Mouse (Mus musculus): Measurements from ENCODE around the gene Macrod2.

Gene Macrod2

DNA sequence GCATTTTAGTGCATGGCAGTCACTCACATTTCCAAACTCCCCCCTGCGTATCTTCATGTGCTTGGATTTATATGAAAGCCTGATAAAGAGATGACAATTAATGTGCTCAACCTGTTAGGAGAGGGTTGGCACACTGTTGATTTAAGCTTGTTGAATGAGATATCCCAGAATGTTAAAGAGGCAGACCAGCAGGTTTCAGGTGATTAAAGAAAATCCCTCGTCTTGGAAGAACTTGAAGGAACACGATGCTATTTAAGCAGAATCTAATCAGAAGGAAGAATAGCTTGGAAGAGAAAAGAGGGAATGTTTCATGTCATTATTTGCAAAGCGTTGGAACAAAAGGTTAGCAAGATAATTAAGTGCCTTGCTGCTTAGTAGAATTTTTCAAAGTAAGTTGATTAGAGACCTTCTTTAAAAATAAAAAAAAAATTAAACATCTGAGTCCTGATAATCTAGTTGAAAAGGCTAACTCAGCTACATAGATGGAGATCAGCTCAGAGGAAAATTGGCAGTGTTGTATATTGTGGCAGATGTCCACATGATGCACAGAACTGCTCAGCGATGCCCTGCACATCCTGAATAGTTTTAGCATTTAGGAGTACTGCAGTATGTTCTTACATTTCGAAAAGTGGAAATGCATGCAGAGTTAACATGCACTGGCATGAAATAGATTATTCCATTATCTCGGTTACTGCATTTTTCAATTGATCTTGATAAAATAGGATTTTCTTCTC lies 518.7 kb downstream of the Macrod2 start:
- DNase-seq, result no peak

DNA sequence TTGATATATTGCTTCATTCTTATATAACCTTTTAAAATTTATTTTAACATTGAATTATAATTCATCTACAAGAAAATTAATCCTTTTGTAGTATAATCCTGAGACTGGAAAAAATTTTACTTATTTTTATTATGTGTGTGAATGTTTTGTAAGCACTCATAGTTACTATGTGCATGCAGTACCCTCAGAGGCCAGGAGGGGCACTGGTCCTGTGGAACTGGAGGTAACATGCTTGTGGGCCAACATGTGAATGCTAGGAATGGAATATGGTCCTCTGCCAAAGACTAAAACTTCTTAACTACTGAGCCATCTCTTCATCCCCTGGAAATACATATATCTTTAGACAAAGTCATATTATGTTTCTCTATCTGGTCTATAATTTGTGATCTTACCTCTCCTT lies 531.8 kb downstream of the Macrod2 start:
- DNase-seq, result no peak

DNA sequence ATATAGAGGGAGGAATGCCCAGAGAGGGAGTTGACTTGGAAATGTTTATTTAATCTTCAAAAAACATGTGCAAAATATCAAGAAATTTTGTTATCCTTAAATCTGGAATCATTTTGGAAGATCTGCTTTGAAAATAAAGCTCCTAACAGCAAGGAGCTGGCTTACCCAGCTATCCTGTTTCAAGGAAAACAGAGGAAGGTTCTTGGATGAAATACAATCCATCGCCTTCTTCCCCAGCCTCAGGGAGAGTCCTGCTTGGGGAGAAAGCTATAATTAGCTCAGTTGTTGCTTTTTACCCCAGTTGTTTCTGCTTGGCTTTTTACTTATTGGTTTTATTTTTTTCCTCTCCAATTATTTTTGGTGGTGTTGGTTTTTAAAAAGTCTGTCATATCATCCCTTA lies 539.4 kb downstream of the Macrod2 start:
- DNase-seq, result no peak

DNA sequence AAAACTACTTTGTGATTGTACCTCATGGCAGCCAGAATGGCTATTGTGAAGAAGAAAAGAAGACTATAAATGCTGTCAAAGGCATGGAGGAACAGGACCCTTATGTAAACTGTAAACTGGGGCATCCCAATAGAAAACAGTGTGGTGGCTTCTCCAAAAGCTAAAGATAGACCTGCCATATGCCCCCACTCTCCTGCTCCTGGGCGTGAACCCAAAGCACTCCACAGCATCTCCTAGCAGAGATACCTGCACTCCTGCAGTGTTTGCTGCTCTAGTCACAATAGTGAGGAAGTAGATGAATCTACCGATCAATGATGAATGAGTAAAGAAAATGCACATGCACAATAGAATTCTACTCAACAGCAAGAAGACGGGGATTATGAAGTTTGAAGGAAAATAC lies 554.4 kb downstream of the Macrod2 start:
- no peak for DNase-seq

DNA sequence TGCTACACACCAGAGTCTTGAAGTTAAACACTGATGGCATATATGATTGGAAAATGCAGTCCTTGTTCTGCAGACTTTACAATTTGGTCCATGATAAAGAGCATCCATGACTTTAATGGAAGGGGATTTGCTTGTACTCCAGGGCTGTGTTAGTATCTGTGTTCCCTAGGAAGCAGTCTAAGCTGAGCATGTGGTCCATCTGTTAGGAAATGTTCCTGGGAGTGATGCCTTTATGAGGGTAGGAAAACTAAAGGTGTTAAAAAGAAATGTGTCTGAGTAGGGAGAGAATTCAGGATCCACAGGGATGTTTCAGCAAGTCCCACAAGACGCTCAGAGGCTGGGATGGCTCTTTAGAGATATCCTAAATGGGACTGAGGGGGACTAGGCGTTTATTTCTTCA lies 564.1 kb downstream of the Macrod2 start:
- no peak for DNase-seq

DNA sequence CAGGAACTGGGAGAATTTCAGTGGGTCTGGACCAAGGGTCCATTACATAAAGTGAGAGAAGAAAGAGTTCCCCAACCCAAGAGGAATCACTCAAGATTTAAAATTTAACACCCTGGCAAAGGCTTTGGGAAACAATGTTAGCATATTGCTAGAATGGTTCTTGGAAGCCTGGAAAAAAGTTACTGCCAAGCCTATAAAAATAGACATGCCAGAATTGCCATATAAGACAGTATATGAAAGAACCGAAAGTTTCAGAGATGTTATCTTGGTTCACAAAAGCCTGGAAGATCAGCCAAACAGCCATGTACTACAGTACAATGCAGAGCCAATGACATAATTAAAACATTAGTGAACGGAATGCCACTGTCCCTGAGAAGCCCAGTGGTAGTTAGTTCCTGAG lies 575.1 kb downstream of the Macrod2 start:
- DNase-seq, result no peak

DNA sequence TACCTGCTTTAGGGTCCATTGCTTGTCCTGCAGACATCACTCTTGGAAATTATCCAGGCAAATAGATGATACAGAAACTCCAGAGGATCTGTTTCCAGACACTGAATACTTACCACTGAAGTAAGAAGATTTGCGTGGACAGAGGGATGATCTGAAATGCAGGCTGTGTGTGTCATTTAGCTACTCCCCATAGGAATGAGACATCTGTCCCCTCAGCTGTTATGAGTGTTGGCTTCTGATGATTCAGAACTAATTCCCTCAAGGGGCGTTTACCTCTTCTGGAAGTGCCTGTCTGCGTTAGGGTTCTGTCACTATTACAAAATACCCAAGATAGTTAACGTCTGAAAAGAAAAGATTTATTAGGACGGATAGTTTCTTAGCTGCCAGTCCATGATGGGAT lies 576.7 kb downstream of the Macrod2 start:
- DNase-seq, result no peak

DNA sequence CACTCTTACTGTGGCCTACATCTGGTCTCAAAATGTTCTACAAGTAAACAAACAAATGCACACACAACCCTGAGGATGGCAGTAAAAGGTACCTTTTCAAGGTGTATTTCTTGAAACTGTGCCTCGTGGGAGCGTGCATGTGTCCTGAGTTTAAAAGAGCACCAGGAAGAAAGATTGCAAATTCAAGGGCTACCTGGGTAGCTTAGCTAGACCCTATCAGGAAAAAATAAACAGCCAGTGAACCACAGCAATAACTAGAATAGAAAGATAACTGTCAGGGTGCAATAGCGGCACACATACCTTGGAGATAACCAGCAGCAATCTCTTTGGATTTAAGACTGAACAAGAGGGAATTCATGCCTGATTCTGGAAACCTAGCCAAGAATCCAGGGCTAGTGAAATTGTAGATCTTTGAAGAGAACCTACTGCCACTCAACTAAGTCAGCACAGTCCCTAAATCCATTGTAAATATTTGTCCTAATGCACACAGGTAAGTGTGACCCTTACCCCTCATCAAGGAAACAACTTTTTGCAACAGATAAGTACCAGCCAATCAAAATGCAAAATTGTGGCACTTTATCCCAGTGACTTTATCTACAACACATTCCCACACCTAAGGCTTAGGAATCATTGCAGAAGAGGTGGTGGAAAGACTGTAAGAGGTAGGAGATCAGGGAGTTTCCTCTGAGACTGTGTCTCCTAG lies 590.7 kb downstream of the Macrod2 start:
- no peak for DNase-seq

DNA sequence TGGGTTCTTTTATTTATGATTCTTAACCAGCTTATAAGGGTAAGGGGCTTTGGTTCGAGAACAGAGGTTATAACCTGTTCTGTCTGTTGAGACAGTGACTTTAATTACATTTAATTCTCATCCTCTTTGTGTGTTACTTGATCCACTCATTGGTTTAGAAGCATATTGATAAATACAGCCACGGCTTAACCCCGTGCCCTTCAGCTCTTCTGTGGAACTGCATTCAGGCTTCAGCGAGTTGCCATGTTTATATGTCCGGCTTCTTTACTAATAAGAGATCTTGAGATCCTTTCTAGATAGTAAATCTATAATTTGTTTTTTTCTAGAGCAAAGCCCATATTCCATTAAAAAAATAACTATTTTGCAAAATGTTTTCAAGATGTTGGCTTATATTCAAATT lies 608.7 kb downstream of the Macrod2 start:
- no peak for DNase-seq

DNA sequence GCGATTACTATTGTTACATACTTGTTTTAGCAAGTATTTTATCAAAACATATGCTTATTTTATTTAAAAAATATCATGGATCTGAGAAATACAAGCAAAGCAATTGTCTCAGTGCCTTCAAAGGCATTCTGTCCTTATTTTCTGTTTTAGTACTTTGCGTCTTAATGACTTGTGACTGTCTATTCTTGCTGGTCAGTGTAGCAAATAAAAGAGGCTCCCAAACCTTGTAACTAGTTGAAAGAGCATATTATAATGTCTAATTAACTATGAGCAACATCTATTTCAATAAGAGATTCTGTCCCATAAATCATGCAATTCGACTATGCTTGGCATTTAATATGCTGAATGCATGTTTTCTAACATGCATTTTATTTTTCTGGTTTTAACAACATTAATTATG lies 609.2 kb downstream of the Macrod2 start:
- DNase-seq, result no peak

DNA sequence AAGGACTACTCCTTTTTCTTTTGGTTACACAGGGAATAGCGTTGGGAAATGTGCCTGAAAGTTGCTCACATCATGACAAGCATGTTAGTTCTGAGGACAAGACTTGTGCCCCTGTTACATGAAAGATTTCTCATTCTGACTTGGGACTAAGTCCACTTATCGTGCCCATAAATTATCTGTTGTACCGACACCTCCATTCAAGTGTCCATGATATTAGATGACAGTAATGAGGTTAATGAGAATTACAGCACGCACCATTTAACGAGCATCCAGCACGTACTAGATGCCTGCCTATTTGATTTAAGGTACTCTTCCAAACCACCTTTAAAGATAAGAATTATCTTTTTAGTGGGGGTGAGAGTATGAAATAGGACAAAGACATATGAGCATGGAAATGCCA lies 610.5 kb downstream of the Macrod2 start:
- DNase-seq, result no peak

DNA sequence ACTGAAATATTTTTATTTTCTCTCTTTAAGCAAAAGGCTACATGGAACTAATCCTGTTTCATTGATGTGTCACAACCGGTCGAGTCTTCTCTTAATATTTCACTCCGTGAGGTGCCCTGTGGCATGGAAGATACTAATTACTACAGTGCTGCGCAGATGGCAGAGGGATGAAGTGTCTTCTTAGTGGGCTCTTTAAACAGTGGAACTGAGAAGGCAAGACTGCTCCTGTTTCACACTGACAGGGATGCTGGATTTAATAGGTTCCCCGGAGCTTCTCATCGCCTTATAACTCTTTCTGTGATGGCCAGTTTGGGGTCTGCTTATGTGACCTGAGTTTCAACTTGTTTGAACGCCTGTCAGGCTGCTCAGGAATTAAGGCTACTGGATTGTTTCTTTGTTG lies 612.6 kb downstream of the Macrod2 start:
- DNase-seq, result no peak

DNA sequence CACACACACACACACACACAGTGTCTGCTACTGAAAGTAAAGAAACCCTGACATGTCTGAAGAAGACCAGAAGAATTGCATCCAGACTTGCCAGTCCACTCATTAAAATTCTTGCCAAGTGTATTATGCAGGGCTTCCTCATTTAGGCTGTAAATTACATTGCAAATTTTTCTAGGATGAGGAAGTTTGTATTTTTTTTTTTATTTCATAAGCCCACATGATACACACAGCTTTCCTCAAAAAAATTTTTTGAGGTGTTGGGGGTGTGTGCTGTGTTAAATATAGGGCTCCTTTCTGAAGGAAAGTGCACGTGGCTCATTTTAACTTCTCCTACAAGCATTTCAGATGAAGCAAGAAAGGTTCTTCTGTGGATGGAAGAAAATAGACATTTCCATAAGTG lies 613.3 kb downstream of the Macrod2 start:
- no peak for DNase-seq

DNA sequence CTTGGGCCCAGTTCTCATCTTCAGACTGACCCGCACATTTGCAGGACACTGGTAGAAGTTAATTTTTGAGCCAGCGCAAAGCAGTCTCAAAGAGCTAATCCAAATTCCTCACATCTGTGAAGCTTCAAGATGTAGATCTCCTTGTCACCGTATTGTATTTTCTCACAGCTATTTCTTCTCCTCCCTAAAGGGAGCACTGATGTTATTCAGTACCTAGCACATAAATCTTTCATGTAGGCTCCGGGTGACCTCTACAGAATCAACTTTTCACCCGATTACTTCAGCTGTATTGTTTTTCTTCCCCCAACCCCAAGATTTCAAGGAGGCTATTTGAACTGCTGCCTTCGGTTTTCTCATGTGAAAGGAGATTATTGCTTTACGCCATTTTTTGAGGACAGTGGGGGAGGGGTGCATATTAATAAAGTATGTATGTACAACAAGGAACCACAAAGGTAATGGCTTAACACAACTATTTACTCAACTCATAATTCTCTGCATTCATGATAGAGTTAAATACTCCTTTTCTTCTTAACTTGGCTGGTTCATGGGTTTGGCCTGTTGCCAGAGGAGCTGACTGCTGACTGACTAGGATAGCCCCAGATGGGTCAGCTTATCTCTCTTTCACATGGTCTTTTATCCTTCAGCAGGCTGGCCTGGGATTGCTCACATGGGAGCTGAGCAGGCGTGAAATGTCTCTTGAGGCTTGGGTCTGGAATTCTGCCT lies 618.5 kb downstream of the Macrod2 start:
- peak in 1 of 2 experiments; percentile 5 for DNase-seq

DNA sequence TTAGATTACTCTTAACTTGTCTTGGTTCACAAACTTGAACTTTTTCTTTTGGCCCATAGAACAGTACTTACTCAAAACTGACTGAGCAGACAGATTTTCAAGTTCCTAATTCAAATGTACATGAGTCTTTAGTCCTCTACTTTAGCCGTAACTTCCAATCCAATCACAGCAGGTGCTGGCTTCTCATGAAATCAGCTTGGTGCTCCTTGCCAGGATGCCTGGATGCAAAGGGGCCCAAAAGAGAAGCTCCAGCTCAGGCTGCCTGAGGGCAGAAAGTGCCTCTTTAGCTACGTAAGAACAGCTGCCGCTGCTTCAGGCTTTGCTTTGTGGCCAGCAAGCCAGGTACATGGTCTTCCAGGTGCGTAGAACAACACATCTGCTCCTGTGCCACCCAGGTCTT lies 627.9 kb downstream of the Macrod2 start:
- no peak for DNase-seq

DNA sequence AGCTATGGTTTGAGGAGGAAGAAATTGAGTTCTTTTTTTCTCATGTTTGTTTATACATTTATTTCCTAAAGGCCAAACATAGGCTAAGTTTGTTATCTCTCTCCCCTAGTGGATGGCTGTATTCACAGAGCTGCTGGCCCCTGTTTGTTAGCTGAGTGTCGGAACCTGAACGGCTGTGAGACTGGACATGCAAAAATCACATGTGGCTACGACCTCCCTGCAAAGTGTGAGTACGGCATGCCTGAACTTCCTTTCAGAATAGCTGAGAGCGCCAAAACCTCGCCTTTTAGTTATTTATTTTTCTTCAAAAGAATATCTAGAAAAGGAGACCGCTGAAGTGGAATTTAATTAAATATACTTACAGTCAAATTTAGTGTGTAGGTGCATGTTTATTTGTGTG lies 628.8 kb downstream of the Macrod2 start:
- DNase-seq, result no peak

DNA sequence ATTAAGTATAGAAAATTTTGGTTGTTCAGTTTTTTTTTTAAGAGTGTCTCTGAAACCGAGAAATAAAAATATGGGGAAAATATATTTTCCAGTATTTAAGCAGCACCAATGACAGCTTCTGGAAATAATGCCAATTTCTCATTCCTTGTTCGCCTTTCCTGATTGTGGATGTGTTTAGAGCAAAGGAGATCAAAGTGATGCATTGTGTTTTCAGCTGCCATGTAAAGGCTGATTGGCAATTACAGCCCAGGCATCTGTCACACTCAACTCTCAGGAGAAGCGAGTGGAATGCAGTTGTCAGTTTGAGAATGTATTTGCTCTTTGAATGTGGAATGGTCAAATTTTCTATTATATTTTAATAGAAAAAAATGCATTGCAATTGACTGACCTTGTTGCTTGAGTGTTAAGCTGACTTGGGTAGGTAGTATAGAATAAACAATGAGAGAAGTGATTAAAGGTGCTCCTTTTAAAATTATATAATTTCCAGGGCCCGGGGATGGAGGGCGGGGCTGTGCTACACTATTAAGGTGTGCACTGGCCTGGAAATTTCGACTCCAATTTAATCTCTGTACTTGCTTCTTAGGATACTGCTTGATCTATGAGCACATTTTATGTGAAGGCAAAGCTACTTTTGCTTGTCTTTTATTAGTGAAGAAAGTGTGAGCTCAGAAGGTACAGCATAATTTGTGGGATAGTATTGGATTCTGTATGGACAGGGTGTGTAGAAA lies 629.4 kb downstream of the Macrod2 start:
- no peak for DNase-seq

DNA sequence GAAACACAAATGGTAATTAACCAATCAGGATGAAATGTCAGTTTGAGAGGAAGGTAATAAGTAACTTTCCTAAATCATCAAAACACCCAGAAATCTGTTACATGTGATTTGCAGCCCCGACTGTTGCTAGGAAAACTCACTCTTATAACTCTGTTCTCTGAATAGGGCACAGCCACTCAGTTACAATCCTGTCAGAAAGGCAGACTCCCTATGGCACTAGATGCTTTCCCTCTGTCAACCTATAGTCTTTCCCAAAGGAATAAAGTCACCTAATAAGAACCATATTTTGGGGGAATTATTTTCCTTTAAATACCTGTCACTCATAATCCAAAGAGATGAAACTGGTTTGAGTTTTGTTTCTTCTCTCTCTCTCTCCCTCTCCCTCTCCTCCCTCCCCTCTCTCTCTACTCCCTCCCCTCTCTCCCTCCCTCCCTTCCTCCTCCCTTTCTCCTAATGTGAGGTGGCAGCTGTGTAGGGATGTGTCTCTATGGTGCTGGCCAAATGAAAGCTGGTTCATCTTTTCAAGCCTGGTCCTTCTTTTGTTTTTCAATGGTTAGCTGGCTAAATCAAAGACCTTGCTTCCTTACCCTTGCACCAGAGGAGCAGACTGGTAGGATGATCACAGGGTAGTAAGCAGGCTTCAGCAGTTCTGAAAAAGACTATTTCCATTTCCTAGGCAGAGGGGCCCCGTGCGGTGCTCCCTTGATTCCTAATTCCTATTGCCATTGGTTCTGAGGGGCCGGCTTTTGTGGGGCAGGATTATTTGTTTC lies 661.8 kb downstream of the Macrod2 start:
- no peak for DNase-seq

DNA sequence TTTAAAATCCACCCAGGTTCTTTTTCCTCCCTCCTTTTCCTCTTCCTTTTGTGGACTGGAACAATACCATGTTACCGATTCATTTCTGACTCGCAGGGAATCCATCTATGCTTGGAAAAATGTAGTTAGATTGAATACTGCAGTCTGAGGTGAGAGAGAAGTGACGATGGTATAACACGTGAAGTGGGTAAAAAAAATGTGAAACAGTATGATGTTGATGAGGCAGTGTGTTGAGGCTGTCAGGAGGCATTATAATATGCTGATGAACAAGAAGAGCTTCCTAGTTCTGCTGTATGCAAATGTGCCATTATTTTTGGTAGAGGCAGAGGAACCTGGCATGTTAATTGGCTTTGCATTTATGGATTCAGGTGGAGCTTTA lies 662.3 kb downstream of the Macrod2 start:
- no peak for DNase-seq

DNA sequence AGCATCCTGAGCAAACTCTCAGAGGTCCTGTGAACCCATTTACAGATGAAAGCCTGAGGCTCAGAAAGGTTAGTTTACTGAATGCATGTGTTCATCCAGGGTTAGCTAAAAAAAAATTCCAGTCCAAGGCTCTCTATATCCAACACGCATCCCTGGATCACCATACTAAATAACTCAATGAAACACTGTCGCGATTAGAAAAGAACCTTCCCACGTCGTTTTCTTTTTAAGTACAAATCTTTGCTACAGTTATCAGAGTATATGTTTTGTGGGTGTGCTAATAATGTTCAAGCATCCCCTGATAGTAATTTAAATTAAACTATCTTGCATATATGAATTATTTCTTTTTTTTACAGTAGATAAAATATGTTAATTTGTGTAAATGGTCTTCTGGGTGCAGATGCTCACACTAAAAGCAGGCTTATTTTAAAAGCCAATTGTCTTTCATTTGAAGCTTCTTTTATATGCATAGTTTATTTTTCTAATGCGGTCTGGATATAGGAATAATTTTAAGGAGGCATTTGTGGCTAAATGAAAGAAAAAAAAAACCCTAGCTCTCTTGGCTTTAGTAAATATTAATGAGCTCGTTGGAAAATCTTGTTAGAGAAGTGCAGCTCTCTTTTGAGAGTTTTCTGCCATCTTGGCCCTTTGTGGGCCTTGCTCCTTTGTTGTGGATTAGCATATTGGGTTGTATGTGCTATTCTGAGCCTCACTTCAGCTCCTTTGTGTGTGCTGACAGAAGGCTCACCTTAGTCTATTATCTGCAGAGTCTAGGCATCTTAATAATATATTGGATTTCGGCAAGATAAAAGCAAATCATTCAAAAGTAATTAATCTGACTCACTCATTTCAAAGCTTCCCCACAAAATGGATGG lies 679.1 kb downstream of the Macrod2 start:
- DNase-seq, result no peak

DNA sequence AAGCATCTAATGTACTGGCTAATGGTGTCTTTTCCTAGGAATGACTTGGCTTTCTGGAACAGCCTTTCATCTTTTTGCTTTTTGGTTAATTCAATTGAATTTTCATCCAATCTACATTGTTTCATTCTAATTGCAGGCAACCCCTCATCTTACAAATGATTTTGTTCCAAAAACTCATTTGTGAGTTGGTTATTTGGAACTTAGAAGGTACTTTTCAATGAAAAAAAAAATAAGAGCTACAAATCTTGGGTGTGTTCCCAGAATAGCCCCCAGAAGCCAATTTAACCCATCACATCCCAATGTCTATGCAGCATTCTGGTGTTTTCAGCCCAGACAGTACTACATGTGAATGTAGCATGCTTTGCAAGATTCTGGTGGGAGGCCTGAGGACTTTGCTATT lies 683.1 kb downstream of the Macrod2 start:
- no peak for DNase-seq

DNA sequence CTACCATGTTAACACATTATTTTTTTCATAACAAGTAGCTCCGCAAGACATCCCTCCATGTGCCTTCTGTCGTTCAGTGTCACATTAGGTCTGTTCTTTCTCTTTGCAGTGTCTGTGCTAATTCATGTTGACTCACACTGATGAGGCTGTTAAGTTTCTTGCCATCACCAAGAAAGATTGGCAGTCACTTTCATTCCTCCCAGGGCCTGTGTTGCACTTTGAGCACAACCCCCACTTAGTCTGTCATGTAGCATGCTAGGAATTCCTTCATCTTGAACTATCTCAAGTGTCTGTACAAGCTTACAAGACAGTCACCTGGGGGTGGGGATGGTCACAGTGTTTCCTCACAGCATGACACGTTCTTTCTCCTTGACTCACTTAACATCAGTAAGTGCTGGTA lies 696.2 kb downstream of the Macrod2 start:
- DNase-seq, result peak; percentile 4 to 30

Data from lung, postnatal 4 days (tissue).